Mouse (Mus musculus): ENCODE data around the gene Rps6kl1. TPM values are rescaled to one million over a fixed set of nuclear protein-coding genes. Genes with fewer than 3 reads are reported as not detected.
A peak's percentile ranks its signal among the peaks of the same experiment; 100 is the strongest.
"Not testable (repeated sequence)": the region's sequence is repeated elsewhere in the genome, so short reads cannot be mapped to it uniquely, and the experiment has no call there.

The Rps6kl1 gene
- total RNA-seq, 2 experiments from 2014 or later: 39.9 to 40.2 TPM

DNA sequence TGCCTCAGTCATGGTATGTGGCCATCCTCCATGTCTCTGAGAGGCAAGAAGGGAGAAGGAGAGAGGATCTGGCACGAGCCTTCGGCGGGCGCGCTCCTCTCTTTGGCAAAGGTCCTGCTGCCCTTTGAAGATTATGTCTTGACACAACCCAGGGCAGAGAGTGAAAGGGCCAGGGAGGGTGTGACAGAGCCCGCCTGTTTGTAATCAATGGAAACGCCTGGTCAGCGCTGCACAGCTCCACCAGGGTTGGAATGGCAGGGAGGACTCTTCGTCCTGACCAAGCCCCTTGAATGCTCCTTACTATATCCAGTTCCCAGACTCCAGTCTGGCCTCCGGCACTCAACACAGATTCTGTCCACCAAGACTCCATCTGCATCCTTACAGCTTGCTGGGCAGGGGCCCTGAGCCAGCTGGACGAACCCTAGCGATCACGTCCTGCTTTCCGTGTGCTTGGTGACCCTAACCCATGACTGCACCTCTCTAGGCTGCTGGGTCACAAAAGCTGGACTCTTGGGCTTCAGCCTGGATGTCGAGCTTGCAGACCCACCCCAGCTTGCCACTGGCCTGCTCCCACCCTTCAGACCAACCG, 24.1 kb upstream of the Rps6kl1 start:
- no peak for DNase-seq

DNA sequence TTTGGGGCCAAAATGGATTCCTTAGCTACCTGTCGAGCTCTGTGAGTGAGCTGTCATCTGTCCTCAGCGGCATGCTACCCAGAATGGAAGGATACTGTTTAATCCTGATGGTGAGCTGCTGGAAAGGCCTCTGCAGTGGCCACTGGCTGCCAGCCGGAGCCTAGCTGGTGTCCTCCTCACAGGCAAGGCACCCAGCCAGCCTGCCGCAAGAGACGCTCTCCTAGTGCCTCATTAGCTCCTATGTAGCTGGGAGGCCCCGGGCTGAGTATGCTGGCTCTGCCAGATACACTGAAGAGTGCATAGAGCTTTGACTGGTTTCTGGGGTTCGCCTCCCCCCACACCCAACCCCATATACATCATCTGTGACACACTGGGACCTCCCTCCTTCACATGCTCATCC, 23.0 kb upstream of the Rps6kl1 start:
- no peak for DNase-seq

DNA sequence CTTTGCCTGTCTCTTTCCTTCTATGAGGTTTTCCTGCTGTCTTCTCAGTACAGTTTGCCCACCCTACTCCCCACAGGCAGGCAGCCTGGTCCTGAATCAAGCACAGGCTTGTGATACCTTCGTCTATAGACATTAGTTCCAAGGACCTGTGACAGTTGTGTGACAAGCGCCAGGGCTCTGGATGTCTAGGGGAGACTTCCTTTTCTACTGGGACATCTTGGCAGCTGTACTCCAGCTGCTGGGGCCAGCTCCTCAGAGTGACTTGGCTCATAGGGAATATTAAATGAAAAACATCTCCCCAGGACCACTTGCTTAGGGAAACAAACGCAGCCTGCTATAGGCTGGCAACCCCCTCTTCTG, 19.9 kb upstream of the Rps6kl1 start:
- DNase-seq: no peak

DNA sequence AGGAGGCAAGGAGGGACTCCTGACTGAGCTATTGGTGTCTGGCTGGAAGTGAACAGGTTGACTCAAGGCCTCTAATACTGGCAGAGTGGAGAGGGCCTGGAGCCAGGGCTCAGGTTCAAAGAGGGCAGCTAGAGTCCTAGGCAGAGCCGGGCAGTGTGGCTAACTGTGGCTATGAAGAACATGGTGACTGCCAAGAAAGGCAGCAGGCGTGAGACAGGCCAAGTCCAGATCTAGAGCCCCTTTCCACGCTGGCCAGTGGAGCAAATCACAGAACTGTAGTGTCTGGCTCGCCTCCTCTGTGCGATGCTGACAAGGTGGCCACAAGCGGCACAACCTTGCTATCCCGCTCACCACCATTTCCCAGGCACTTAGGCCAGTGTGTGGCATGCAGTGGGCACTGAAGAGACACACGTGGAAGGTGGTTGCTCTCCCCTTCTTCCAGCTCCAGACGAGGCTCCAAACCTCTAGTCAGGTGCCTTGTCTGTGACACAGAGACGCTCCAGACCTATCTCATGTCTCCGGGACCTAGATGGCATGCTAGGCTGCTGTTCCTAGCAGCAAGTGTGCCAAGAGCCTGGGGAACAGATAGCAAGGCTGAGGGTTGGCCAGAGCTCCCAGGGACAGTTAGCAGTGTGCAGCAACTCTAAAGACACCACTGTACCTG, 19.4 kb upstream of the Rps6kl1 start:
- DNase-seq: peak in 1 of 2 experiments; percentile 48

DNA sequence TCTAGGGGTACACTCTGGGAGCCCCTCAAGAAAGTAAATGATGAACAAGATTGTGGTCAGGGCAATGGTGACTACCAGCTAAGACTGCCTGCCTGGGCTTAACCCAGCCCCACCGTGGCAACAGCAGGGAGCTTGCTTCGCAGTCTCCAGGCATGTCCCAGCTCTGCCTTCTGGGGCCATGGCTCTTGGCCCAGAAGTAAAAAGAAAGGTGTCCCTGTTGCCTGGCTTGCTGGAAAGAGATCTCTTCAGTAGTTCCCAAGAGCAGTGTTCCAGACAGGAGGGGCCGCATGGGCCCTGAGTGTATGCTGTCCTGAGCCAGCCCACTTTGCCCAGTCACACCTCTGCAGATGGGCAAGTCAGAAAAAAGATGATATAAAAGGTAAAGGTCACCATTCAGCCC, 18.8 kb upstream of the Rps6kl1 start:
- no peak for DNase-seq

DNA sequence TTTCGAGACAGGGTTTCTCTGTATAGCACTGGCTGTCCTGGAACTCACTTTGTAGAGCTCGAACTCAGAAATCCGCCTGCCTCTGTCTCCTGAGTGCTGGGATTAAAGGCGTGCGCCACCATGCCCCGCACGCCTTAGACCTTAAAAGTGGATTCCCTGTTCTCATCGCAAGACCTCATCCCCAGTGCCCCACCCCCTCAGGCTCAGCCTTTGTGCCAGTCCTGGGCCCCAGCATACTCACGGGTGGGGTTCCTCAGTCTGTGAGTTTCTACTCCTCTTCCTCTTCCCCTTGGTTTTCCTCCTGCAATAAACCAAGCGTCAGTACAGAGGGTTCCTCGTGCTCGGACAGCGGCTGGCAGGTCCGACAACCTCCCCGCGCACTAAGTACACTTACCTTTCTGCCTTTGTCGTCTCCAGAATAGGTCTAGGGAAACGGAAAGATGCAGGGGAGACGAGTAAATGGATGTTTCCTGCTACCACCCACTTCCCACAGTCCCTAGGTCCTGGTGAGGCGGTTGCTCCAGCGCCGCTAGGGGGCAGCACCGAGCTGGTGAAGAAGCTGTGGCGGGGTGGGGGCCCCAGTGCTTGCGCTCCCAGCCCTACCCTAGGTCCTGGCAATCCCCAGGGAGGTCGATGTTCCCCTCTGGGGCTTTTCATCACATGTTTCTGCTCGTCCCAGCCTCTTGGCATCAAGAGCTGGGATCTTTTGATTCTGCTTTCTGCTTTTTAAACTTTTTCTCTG, 18.2 kb upstream of the Rps6kl1 start:
- DNase-seq: peak; percentile 79 to 85

DNA sequence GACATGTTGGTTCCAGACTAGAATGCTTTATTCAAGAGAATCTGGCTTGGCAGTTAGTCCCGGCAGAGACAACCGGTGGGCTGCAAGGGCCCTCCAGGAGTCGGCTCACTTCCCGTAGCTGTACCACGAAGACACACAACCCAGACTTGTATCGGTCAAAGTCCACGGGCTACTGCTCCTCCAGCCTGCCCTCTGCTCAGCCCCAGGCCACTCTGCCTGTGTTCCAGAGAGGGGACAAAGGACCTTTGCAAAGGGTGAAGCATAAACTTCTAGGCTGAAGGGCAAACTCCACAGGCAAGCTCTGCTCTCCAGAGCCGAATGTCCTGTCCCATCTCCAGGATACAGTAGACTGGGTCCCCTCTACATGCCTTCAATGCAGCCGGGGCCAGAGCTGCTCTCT, 15.6 kb upstream of the Rps6kl1 start:
- no peak for DNase-seq

DNA sequence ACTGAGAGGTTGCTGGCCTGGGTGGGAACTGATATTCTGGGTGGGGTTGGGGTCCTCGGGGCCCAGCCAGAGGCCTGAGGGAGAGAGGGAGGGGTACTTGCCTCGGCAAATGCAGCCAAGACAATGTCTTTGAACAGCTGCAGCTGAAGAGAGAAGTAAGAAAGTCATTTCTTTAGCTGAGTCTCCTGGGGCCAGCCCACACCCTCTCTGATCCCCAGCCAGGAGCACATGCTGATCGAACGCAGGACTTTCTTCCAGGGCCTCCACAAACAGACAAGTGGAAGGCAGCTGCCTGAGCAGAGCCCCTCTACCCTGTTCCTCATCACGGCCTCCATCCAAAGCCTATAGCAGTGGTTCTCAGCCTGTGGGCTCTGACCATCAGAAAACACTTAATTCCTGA, 13.9 kb upstream of the Rps6kl1 start:
- no peak for DNase-seq

DNA sequence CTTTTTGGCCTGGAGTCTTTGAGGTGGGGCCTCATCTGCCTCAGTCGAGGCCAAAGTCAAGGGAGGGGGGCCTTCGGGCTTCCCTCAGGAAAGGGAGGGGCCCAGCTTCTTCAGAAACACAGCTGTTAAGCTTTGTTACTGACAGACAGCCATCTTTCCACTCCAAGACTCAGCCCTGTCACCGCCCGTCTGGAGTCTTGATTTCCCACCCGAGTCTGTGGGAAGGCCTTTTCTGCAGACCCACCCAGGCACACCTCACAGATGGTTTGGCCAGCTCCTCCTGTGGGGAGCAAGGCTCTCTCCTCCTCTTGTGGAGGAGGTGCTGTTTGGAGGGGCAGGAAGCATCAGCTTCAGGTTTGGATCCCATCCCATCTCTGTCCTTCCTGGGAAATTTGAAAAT, 8.5 kb upstream of the Rps6kl1 start:
- DNase-seq: no peak

DNA sequence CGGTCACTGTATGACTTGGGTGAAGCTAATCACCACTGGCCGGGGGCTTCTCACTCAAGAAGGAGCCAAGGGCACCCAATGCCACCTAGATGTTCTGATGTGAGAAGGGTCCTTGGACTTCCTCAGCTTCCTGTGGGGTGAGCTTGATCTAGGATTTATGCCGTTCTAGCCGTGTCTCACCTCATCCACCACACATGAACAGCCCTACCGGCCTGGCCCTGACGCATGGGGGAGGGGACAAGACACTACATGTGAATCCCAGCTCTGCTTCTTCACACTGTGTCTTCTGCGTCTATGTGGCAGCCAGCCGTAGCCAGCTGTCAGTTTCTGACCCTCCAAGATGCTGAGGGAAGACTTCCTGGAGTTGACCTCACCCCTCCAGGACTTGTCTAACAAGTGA, 7.7 kb upstream of the Rps6kl1 start:
- DNase-seq: no peak

DNA sequence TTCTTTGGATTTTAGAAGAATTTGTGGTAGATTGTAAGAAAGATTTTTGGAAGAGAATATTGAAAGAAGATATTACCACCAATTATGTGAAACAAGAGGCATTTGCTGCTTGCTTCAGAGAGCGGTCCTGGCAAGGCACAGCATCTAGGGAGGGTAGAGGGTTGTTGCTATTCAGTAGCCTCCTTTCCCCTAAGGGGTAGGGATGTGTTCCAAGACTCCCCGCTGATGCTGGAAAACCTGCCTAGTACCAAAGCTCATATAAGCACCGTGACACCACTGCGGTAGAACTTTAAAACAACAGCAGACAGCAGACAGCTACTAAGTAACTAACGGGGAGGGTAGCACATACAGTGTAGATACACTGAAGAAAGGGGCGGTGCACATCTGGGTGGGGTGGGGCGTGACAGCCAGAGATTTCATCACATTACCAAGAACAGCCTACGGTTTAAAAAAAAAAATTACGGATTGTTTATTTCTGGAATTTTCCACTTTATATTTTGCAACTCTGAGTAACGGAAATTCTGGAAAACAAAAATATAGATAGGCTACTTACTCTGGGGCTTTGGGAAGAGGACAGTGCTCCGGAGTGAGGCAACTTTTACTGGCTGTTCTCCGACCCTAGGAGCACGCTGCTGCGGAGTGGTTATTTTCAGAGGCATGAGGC, 6.9 kb upstream of the Rps6kl1 start:
- no peak for DNase-seq

DNA sequence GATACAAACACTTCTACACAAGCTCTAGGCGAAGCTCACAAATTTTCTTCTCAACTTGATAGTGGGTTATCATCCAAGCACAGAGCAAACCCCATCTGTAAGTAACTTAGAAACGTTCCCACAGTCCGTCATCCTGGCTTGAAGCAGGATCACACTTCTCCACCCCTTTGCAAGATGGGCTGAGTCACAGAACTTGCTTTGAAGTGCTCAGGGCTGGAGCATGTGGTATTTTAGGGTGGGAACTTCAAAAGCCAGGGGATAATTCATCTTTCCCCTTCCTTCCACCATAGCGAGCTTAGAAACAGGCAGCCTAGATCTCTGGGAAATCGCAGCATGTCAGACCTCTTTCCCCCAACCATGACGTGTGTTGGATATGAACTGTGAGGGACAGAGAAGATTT, 5.3 kb upstream of the Rps6kl1 start:
- no peak for DNase-seq

DNA sequence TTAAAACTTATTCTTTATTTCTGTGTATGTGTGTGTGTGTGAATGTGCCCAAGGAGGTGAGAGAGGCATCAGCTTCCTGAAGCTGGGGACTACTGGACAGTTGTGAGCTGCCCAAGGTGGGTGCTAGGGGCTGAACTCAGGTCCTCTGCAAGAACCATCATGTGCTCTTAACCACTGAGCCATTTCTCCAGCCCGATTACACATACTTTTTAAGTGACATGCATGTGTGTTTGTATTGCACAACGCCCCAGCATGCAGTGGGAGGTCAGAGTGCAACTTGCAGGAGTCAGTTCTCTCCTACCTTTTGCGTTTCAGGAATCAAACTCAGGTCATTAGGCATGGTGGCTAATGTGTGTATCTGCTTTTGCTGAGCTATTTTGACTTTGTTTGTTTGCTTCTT, 1.9 kb upstream of the Rps6kl1 start:
- no peak for DNase-seq

DNA sequence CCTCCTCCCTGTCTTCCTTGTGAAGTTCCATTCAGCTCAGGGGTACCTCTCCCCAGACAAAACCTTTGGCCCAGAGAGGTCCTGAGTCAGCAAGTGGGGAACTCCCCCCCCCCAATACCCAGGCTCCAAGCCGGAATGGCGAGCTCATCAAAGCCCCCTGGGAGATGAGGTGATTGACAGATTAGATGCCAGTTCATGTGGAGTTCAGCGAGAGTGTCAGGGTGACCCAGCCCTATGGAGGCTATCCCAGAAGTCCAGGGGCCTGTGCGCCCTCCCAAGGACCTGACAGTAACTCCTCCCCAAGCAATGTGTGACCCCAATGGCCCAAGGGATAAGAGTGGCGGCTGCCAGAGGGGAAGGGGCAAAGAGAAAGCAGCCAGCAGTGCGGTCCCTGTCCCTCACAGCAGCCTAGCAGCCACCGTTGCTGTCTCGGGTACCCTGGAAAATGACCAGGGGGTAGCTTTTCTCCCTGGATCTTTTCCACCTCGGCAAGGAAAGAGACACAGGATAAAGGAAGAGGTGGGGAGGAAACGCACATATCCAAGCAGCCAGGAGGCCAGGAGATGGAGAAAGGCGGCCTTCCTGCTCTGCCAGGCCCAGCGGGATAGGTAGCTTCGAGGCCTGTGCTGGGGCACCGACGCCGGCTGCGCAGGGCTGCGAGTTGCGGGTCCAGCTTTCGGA, 603 bp downstream of the Rps6kl1 start:
- DNase-seq: no peak

DNA sequence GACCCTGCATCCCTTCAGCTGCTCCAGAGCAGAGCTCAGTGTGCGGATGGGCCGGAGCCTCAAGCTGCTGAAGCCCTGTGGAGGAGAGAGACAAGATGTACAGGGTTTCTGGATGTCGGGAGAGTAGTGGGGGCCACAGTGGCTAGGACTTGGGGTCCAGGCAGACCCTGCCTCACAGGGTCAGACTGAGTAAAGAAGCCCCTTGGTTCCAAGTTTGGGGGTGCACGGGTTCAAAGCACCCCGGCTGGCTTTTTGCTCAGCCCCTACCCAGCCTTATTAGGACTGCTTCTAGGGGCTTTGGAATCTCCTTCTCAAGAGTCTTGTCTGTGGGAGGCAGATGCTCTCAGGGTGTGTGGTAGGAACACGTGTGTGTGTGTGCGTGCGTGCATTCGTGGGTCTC, 4.2 kb downstream of the Rps6kl1 start:
- no peak for DNase-seq

DNA sequence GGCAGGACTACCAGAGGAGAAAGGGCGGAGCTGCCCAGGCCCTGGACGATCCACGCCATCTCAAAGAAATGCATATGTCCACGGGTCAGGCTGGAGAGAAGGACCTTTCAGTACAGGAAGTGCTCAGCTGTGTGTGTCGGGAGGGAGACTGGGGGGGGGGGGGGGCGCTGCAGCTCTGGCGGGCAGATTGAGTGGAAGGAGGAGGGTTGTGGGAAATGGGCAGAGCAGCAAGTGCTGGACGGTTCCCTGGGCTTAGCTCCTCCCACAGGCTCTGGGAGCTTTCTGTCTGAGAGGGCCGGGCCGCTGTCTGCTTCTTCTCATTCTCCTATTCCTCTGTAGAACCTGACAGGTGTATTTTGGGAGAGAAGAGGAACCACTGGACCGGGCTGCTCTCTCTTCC, 4.7 kb downstream of the Rps6kl1 start:
- DNase-seq: no peak

DNA sequence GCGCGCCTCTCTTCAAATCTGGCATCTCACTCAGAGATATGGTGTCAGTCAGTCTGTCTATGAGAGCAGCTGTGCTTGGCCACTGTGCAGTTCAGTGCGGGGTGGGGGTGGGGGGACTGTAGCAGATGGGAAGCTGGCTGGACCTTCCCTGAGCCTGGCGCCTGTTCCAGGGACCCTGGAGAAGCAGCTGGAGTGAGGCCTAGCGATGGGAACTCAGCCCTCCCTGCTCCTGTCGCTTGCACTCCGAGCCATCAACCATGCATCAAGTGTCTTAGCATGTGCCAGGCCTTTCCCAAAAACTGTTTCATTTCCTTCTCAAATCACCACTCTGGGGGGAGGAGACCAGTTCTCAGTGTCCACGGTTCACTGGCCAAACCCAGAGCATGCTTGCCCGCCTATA, 5.4 kb downstream of the Rps6kl1 start:
- DNase-seq: no peak

DNA sequence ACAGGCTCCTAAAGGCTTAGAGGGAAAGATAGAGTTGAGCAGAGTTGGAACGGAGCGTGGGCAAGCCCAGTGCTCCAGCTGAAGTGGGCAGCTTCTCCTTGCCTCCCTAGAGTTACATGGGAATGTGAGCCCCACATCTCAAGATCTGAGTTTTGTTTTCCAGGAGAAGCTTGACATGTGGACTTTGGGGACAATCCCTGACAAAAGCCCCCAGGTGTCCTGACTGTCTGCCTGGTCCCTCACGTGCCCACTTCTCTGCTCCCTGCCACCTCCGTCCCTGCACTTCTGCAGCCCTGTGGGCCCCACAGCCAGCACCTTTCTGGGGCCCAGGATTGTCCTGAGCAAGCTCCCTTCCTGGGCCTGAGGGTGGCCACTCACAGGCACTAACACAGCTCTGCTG, 6.2 kb downstream of the Rps6kl1 start:
- no peak for DNase-seq

DNA sequence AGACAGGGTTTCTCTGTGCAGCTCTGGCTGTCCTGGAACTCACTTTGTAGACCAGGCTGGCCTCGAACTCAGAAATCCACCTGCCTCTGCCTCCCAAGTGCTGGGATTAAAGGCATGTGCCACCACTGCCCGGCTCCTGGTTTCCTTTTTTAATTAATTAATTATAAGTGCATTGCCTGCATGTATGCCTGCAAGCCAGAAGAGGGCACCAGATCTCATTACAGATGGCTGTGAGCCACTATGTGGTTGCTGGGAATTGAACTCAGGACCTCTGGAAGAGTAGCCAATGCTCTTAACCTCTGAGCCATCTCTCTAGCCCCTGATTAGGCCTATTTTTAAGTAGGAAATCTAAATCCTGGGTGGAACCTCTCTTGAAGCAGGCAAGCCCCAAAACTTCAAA, 6.8 kb downstream of the Rps6kl1 start:
- not testable (repeated sequence) for DNase-seq

DNA sequence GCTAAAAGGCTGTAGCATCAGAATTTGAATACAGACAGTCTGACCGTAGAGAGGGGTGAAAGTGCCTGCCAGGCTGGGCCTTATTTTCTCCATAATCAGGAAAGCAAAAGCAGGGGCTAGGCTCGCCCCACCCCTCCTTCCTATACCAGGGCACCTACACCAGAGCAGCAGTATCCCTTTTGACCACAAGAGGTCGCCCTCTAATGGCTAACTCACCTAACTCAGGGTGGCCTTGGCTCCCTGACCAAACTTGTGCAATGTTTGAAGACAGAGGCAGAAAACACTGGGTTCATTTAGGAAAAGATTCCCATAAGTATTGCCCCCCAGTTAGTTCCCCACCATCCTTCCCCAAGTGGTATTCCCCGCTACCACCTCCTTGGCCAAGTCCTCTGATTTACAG, 8.3 kb downstream of the Rps6kl1 start:
- DNase-seq: peak; percentile 70 to 78

DNA sequence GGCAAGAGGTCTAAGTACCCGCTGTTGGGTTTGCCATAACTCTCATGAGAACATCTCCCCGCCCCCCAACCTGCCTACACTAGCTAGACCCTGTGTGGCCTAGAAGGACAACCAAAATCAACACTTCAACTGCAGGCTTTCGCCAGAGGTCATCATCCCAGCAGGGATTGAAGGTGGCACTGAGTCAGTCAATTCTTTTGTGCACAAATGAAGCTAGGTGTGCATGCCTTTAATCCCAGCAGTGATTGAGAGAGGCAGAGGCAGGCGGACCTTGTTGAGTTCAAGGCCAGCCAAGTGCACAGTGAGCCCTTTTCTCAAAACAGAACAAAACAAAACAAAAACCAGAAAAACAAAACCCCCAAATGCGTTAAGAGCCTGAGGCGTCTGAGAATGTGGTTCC, 10.0 kb downstream of the Rps6kl1 start:
- DNase-seq: no peak

DNA sequence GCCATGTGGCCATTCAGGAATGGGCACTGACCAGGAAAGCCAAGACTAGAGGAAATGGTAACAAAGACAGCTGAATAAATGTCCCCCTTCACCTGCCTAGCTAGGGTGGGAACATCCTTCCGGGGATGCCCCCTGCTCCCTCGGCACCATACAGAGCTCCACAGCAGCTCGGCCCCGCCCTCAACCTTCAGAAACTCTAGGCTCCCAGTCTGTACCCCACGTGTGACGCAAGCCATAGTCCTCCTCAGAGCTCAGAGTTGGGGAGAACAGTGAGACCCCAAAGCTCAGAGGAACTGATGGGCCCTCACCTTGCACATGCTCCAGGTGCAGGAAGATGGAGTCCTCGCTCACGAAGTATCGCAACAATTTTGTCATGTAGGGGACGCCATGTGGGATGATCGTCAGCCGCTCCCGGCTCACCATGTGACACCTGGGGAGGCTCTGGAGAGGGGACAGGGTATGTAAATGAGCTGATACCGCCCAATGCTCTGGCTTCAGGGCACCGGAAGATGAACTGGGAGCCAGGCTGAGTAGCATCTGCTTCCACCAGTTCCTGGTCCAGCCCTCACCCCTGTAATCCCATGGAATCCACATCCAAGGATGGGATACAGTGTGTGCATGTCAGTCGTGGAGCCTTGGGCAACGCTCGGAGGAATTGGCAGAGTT, 10.9 kb downstream of the Rps6kl1 start:
- DNase-seq: no peak

Measured in layer of hippocampus, postnatal 36 days (tissue).